Mouse (Mus musculus): ENCODE data around the gene Zfp462. TPM values are rescaled to one million over a fixed set of nuclear protein-coding genes. Genes with fewer than 3 reads are reported as not detected.

Gene Zfp462
- polyA plus RNA-seq, 2 experiments = 0.05 to 0.35 TPM

- no peak overlapping the region for H3K27ac ChIP-seq
- DNase-seq (ENCODE audit: low read depth in 3 of 3, low spot score in 3 of 3) = no peak
- WGBS (ENCODE audit: insufficient replicate concordance) = 1% methylated on average over 34 of the region's 35 CpGs
Measured at GRCm38 (mm10) chr4:54947056-54947990, 2.5 kb downstream of the Zfp462 start.

GRCm38 (mm10) chr4:54947991-54948615 is 3.3 kb downstream of the Zfp462 start:
- Histone ChIP-seq H3K27me3 (ENCODE audit: control insufficient read depth, insufficient read depth, low read length) (peaks cover 46% of the 10 kb centered on the region), H3K9ac (replicated peaks) (no peak overlapping the region), H3K9me3 (ENCODE audit: control insufficient read depth, low read length) (no peaks in the 10 kb centered on the region), H3K4me1 (replicated peaks; ENCODE audit: control insufficient read depth in 2 of 2, insufficient read depth in 2 of 2, low read length in 1 of 2) (0 out of 4 replicates have a peak, but pooled peaks cover 0 to 2% of the 10 kb centered on the region in 2 experiments), H3K36me3 (replicated peaks; ENCODE audit: control insufficient read depth, insufficient read depth, low read depth) (no peaks in the 10 kb centered on the region), H3K4me2 (ENCODE audit: low read depth) (peak overlapping the region; percentile 57), H3K4me3 (ENCODE audit: insufficient read depth in 1 of 2, low read depth in 2 of 2, low read length in 2 of 2) (peak overlapping the region; percentile 42 to 56), H3K27ac (no peak overlapping the region)
- ATAC-seq (ENCODE audit: insufficient read depth) (no peak), DNase-seq (ENCODE audit: low read depth in 3 of 3, low spot score in 3 of 3) (no peak)
- WGBS (ENCODE audit: insufficient replicate concordance) = under 1% methylated on average over 24 of the region's 25 CpGs
- no peak for TF ChIP-seq CTCF (IDR thresholded peaks at IDR 0.05; ENCODE audit: low read depth)
- TF ChIP-seq EP300 (IDR thresholded peaks at IDR 0.05; ENCODE audit: low read depth) = no peak

More at GRCm38 (mm10) chr4:54947056-54947990, 2.5 kb downstream of the Zfp462 start:
- peak overlapping the region; percentile 57 for H3K4me2 ChIP-seq (ENCODE audit: low read depth)
- peaks cover 46% of the 10 kb centered on the region for H3K27me3 ChIP-seq (ENCODE audit: control insufficient read depth, insufficient read depth, low read length)
- TF ChIP-seq EP300 (IDR thresholded peaks at IDR 0.05; ENCODE audit: low read depth) (no peak), CTCF (IDR thresholded peaks at IDR 0.05; ENCODE audit: low read depth) (no peak)
- H3K4me3 ChIP-seq (ENCODE audit: insufficient read depth in 1 of 2, low read depth in 2 of 2, low read length in 2 of 2) = peak overlapping the region; percentile 20 to 56
- no peaks in the 10 kb centered on the region for H3K9me3 ChIP-seq (ENCODE audit: control insufficient read depth, low read length)
- H3K4me1 ChIP-seq (replicated peaks; ENCODE audit: control insufficient read depth in 2 of 2, insufficient read depth in 2 of 2, low read length in 1 of 2) = 0 out of 4 replicates have a peak, but pooled peaks cover 0 to 2% of the 10 kb centered on the region in 2 experiments
- H3K36me3 ChIP-seq (replicated peaks; ENCODE audit: control insufficient read depth, insufficient read depth, low read depth) = no peaks in the 10 kb centered on the region
- H3K9ac ChIP-seq (replicated peaks) = no peak overlapping the region
- no peak for ATAC-seq (ENCODE audit: insufficient read depth)

GRCm38 (mm10) chr4:54948616-54949560 is 4.0 kb downstream of the Zfp462 start:
- H3K4me3 ChIP-seq (ENCODE audit: insufficient read depth in 1 of 2, low read depth in 2 of 2, low read length in 2 of 2) = peak overlapping the region; percentile 37 to 56
- H3K27me3 ChIP-seq (ENCODE audit: control insufficient read depth, insufficient read depth, low read length) = peaks cover 43% of the 10 kb centered on the region
- TF ChIP-seq CTCF (IDR thresholded peaks at IDR 0.05; ENCODE audit: low read depth) = no peak
- TF ChIP-seq EP300 (IDR thresholded peaks at IDR 0.05; ENCODE audit: low read depth) = no peak
- no peaks in the 10 kb centered on the region for H3K9me3 ChIP-seq (ENCODE audit: control insufficient read depth, low read length)
- no peaks in the 10 kb centered on the region for H3K36me3 ChIP-seq (replicated peaks; ENCODE audit: control insufficient read depth, insufficient read depth, low read depth)
- H3K9ac ChIP-seq (replicated peaks) = no peak overlapping the region
- peak overlapping the region; percentile 57 for H3K4me2 ChIP-seq (ENCODE audit: low read depth)
- 0 out of 4 replicates have a peak, but pooled peaks cover 0 to 6% of the 10 kb centered on the region in 2 experiments for H3K4me1 ChIP-seq (replicated peaks; ENCODE audit: control insufficient read depth in 2 of 2, insufficient read depth in 2 of 2, low read length in 1 of 2)
- DNase-seq (ENCODE audit: low read depth in 3 of 3, low spot score in 3 of 3) (no peak), ATAC-seq (ENCODE audit: insufficient read depth) (no peak)
- 1% methylated on average over 29 of the region's 32 CpGs for WGBS (ENCODE audit: insufficient replicate concordance)
- H3K27ac ChIP-seq = no peak overlapping the region

- TF ChIP-seq EP300 (IDR thresholded peaks at IDR 0.05; ENCODE audit: low read depth) (no peak), CTCF (IDR thresholded peaks at IDR 0.05; ENCODE audit: low read depth) (no peak)
- 0 out of 4 replicates have a peak, but pooled peaks cover 0 to 6% of the 10 kb centered on the region in 2 experiments for H3K4me1 ChIP-seq (replicated peaks; ENCODE audit: control insufficient read depth in 2 of 2, insufficient read depth in 2 of 2, low read length in 1 of 2)
- DNase-seq (ENCODE audit: low read depth in 3 of 3, low spot score in 3 of 3) = no peak
- WGBS (ENCODE audit: insufficient replicate concordance) = 13% methylated on average over 7 of the region's 7 CpGs
- 0 out of 4 replicates have a peak overlapping the region, but pooled peaks of 1 of the 2 experiments have one; percentile 56 for H3K4me3 ChIP-seq (ENCODE audit: insufficient read depth in 1 of 2, low read depth in 2 of 2, low read length in 2 of 2)
- H3K27ac ChIP-seq = no peak overlapping the region
- no peaks in the 10 kb centered on the region for H3K36me3 ChIP-seq (replicated peaks; ENCODE audit: control insufficient read depth, insufficient read depth, low read depth)
- H3K9me3 ChIP-seq (ENCODE audit: control insufficient read depth, low read length) = no peaks in the 10 kb centered on the region
- no peak for ATAC-seq (ENCODE audit: insufficient read depth)
- peaks cover 37% of the 10 kb centered on the region for H3K27me3 ChIP-seq (ENCODE audit: control insufficient read depth, insufficient read depth, low read length)
- H3K4me2 ChIP-seq (ENCODE audit: low read depth) = peak overlapping the region; percentile 57
- no peak overlapping the region for H3K9ac ChIP-seq (replicated peaks)
Measured at GRCm38 (mm10) chr4:54949561-54949940, 4.7 kb downstream of the Zfp462 start.
